Mouse (Mus musculus): ENCODE results near the gene Spata5.

- TF ChIP-seq EP300 (IDR thresholded peaks at IDR 0.05; ENCODE audit: low read depth): no peak
- TF ChIP-seq CTCF (IDR thresholded peaks at IDR 0.05; ENCODE audit: low read depth): no peak
Observed at GRCm38 (mm10) chr3:37430359-37430758, 10.7 kb downstream of the Spata5 start.

Data from heart, postnatal 0 days (tissue).